Mouse (Mus musculus): Measurements from ENCODE around the gene Rnase1.
A peak's percentile ranks its signal among the peaks of the same experiment; 100 is the strongest.
"Not testable (repeated sequence)": the region's sequence is repeated elsewhere in the genome, so short reads cannot be mapped to it uniquely, and the experiment has no call there.

The Rnase1 gene

GRCm38 (mm10) chr14:51146685-51147084 lies at the start of gene Rnase1:
Gene Rnase1, minus strand, starts transcription at chr14:51146785.
- DNase-seq, result no peak

GRCm38 (mm10) chr14:51195681-51196080 lies 49.1 kb upstream of the Rnase1 start:
- DNase-seq, result peak; percentile 18 to 44

- not testable (repeated sequence) for DNase-seq
Measured at GRCm38 (mm10) chr14:51181051-51181450, 34.5 kb upstream of the Rnase1 start.

GRCm38 (mm10) chr14:51173843-51174242 lies 27.3 kb upstream of the Rnase1 start:
- no peak for DNase-seq

- DNase-seq, result not testable (repeated sequence)
Measured at GRCm38 (mm10) chr14:51172947-51173346, 26.4 kb upstream of the Rnase1 start.

- peak; percentile 12 to 13 for DNase-seq
Measured at GRCm38 (mm10) chr14:51172095-51172865, 25.7 kb upstream of the Rnase1 start.

GRCm38 (mm10) chr14:51166068-51166467 lies 19.5 kb upstream of the Rnase1 start:
- DNase-seq, result no peak

GRCm38 (mm10) chr14:51165435-51165834 lies 18.9 kb upstream of the Rnase1 start:
- DNase-seq, result no peak

GRCm38 (mm10) chr14:51163323-51163722 lies 16.7 kb upstream of the Rnase1 start:
- DNase-seq, result not testable (repeated sequence)

- DNase-seq, result peak; percentile 13 to 20
Measured at GRCm38 (mm10) chr14:51161976-51162375, 15.4 kb upstream of the Rnase1 start, which contains the start of gene Rnase2b. Gene Rnase2b, plus strand, starts transcription at chr14:51162260.

GRCm38 (mm10) chr14:51157072-51157471 lies 10.5 kb upstream of the Rnase1 start:
- DNase-seq, result no peak

- no peak for DNase-seq
Measured at GRCm38 (mm10) chr14:51156736-51157068, 10.1 kb upstream of the Rnase1 start.

GRCm38 (mm10) chr14:51156056-51156735 lies 9.6 kb upstream of the Rnase1 start:
- DNase-seq, result no peak

GRCm38 (mm10) chr14:51152249-51152870 lies 5.8 kb upstream of the Rnase1 start:
- DNase-seq, result no peak

- no peak for DNase-seq
Measured at GRCm38 (mm10) chr14:51150206-51150831, 3.7 kb upstream of the Rnase1 start.

GRCm38 (mm10) chr14:51149164-51149563 lies 2.6 kb upstream of the Rnase1 start:
- DNase-seq, result no peak

GRCm38 (mm10) chr14:51148006-51148405 lies 1.4 kb upstream of the Rnase1 start:
- no peak for DNase-seq

GRCm38 (mm10) chr14:51145521-51145920 lies 1.1 kb downstream of the Rnase1 start:
- DNase-seq, result no peak

GRCm38 (mm10) chr14:51144451-51144850 lies 2.1 kb downstream of the Rnase1 start:
- DNase-seq, result no peak

GRCm38 (mm10) chr14:51143937-51144336 lies 2.6 kb downstream of the Rnase1 start:
- DNase-seq, result no peak

GRCm38 (mm10) chr14:51143287-51143686 lies 3.3 kb downstream of the Rnase1 start:
- no peak for DNase-seq

- DNase-seq, result no peak
Measured at GRCm38 (mm10) chr14:51142568-51142967, 4.0 kb downstream of the Rnase1 start.

- no peak for DNase-seq
Measured at GRCm38 (mm10) chr14:51142119-51142518, 4.5 kb downstream of the Rnase1 start.

All from lung, adult 18-20 months (tissue).